Mouse (Mus musculus): ENCODE measurements around the gene Snrpd2. TPM values are rescaled to one million over a fixed set of nuclear protein-coding genes. Genes with fewer than 3 reads are reported as not detected.

Snrpd2 gene
- 10 to 100 TPM; 35.0 to 39.0 TPM for polyA plus RNA-seq (2017; shearing (Covaris generic))

GRCm38 (mm10) chr7:19149626-19150025, at the start of gene Snrpd2:
TSS of gene Snrpd2 (plus strand) at chr7:19149722.

DNA sequence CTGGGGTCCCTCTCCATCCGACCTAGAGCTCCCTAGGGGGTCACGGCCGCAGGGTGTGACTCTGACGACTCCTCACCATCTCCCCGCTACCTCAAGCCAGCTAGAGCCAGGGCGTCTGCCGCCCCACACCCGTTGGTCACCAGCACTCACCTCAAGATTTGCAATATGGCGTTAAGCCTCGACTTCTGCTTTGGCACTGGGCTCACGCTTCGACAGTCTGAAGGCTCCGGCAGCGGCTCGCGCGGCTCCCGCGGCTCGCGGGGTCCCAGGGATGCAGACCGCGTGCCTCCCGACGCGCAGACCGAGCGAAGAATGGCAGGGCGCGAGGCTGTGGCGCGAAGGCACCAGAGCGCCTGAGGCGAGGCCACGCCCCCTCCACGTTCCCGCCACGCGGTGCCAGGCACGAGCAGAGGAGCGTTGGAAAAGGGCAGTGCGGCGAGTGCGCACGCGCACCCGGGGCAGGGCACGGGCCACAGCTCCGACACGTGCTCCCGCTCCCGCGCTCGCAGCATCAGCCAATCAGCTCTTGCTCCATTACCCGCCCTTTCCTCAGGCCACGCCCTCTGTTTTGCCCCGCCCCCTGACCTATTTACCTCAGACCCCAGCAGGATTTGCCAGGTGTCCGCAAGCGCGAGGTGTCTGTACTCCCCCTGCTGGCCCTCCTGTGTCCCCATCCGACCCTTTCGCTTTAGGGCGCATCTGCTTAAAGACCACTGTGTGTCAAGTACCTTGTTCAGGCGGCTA, 31.3 kb upstream of the Snrpd2 start, which contains the start of gene Gm4969:
Gene Gm4969 (minus strand): TSS at position 341 of the 744 bp plus-strand sequence.

GRCm38 (mm10) chr7:19119631-19120429, 29.7 kb upstream of the Snrpd2 start, which contains the start of gene Fbxo46:
TSS of gene Fbxo46 (plus strand) at chr7:19119859.

DNA sequence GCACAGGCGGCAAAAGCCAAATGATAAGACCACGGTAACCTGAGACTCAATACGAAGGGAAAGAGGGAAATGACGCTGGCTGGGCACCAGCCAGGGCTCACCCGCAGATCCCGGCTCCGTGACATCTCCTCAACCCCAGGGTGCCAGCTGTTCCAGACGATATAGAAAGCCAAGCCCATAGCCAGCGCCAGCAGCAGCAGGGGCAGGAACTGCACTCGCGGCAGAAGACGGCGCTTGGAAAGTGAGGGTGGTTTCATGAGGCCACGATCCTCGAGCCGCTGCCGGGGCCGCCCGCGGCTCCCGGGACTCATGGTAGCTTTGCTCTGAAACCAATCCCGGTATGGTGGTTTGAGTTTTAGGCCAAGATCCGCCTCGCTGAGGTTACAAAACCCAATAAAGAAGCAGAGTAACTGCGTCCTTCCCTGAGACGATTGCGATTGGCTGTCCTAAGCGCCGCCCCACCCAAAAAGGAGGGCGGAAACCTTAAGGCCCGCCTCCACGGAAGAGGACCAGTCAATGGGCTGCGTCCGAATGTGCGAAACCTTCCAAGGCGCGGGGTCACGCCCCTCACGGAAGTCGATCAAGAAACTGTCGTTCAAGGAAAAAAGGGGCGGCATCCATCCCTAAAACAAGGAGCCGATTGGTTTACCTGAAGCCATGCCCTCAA, 514 bp upstream of the Snrpd2 start, which contains the start of gene Qpctl:
Gene Qpctl (minus strand): TSS at position 417 of the 667 bp plus-strand sequence.

DNA sequence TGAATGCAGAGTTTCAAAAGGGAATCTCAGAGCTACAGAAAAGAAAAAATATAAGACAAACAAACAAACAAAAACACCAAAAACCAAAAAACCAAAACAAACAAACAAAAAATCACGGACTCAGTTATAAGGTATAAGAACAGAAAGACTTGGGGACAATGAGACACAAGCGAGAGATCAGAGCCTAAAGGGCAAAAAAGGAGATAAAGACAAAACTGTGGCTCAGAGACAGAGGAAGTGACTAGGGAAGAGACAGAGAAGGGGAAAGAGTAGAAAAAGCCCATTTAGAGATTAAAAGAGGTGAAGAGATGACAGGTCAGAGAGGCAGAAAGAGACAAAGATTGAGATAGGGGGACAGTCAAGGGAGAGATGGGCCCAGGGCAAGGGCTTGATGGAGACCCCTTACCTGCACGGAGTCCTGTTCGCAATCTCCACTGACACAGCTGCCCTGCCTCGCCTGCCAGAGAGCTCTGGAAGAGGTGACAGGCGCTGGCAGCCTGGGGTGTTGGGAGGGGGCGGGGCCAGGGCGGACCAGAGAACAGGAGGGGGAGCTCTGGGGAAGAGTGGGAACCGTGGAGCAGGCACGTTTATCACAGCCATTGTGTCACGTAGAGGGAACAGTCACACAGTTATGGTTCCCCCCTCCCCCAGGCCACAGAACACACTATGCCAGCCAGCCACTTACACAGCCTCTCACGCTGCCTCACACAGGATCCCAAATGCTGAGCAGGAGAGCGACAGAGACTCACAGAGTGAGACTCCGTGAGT, 16.3 kb downstream of the Snrpd2 start, which contains the start of gene Gipr:
Gene Gipr (minus strand): TSS at position 472 of the 768 bp plus-strand sequence.

GRCm38 (mm10) chr7:19175708-19176515, 26.4 kb downstream of the Snrpd2 start, which contains the start of gene Eml2:
TSS of gene Eml2 (plus strand) at chr7:19176421.

Other genes with a start within 250 kb of the Snrpd2 start
- 10 to 100 TPM; 34.8 to 42.9 TPM for gene Ccdc61, start 239.3 kb upstream of the Snrpd2 start, polyA plus RNA-seq (2017; shearing (Covaris generic))
- under 1 TPM; 0.06 to 0.59 TPM for gene Nova2, start 223.8 kb upstream of the Snrpd2 start, polyA plus RNA-seq (2017; shearing (Covaris generic))
- gene Nanos2, start 162.3 kb upstream of the Snrpd2 start, polyA plus RNA-seq (2017; shearing (Covaris generic)), result under 1 TPM in 1 of 2 experiments, not detected in 1; 0.42 TPM
- 1 to 10 TPM; 7.5 to 8.4 TPM for gene Mypop, start 158.5 kb upstream of the Snrpd2 start, polyA plus RNA-seq (2017; shearing (Covaris generic))
- 10 to 100 TPM; 48.7 to 64.1 TPM for gene Irf2bp1, start 145.7 kb upstream of the Snrpd2 start, polyA plus RNA-seq (2017; shearing (Covaris generic))
- under 1 TPM; 0.07 to 0.64 TPM for gene Foxa3, start 126.2 kb upstream of the Snrpd2 start, polyA plus RNA-seq (2017; shearing (Covaris generic))
- gene Sympk, start 125.3 kb upstream of the Snrpd2 start, polyA plus RNA-seq (2017; shearing (Covaris generic)), result 10 to 100 TPM; 22.4 to 23.4 TPM
- gene Rsph6a, start 95.0 kb upstream of the Snrpd2 start, polyA plus RNA-seq (2017; shearing (Covaris generic)), result under 1 TPM in 1 of 2 experiments, not detected in 1; 0.16 TPM
- gene Dmwd, start 73.5 kb upstream of the Snrpd2 start, polyA plus RNA-seq (2017; shearing (Covaris generic)), result 1 to 10 TPM in 1 of 2 experiments, not detected in 1; 1.4 TPM
- under 1 TPM; 0.35 to 0.40 TPM for gene Dmpk, start 65.9 kb upstream of the Snrpd2 start, polyA plus RNA-seq (2017; shearing (Covaris generic))
- gene Six5, start 55.1 kb upstream of the Snrpd2 start, polyA plus RNA-seq (2017; shearing (Covaris generic)), result under 1 TPM; 0.15 to 0.88 TPM
- under 1 TPM in 1 of 2 experiments, not detected in 1; 0.11 TPM for gene Gm4969, start 31.4 kb upstream of the Snrpd2 start, polyA plus RNA-seq (2017; shearing (Covaris generic))
- 10 to 100 TPM; 18.1 to 22.6 TPM for gene Fbxo46, start 29.9 kb upstream of the Snrpd2 start, polyA plus RNA-seq (2017; shearing (Covaris generic))
- gene Qpctl, start 431 bp upstream of the Snrpd2 start, polyA plus RNA-seq (2017; shearing (Covaris generic)), result 10 to 100 TPM in 1 of 2 experiments, 1 to 10 TPM in 1; 9.6 to 11.2 TPM
- gene Gipr, start 16.4 kb downstream of the Snrpd2 start, polyA plus RNA-seq (2017; shearing (Covaris generic)), result under 1 TPM in 1 of 2 experiments, not detected in 1; 0.39 TPM
- gene Eml2, start 26.7 kb downstream of the Snrpd2 start, polyA plus RNA-seq (2017; shearing (Covaris generic)), result 10 to 100 TPM; 19.8 to 24.3 TPM
- under 1 TPM in 1 of 2 experiments, not detected in 1; 0.27 TPM for gene Gpr4, start 62.8 kb downstream of the Snrpd2 start, polyA plus RNA-seq (2017; shearing (Covaris generic))
- gene Opa3, start 78.6 kb downstream of the Snrpd2 start, polyA plus RNA-seq (2017; shearing (Covaris generic)), result 10 to 100 TPM; 21.1 to 31.1 TPM
- gene Vasp, start 122.1 kb downstream of the Snrpd2 start, polyA plus RNA-seq (2017; shearing (Covaris generic)), result 100 to 1,000 TPM; 264 to 271 TPM
- gene Ppm1n, start 130.3 kb downstream of the Snrpd2 start, polyA plus RNA-seq (2017; shearing (Covaris generic)), result 1 to 10 TPM; 3.8 to 5.0 TPM
- gene Rtn2, start 132.9 kb downstream of the Snrpd2 start, polyA plus RNA-seq (2017; shearing (Covaris generic)), result under 1 TPM; 0.49 to 0.80 TPM
- 1 to 10 TPM; 2.0 to 3.1 TPM for gene Fosb, start 160.3 kb downstream of the Snrpd2 start, polyA plus RNA-seq (2017; shearing (Covaris generic))
- gene Ercc1, start 195.1 kb downstream of the Snrpd2 start, polyA plus RNA-seq (2017; shearing (Covaris generic)), result 10 to 100 TPM; 75.1 to 88.2 TPM
- gene Cd3eap, start 209.8 kb downstream of the Snrpd2 start, polyA plus RNA-seq (2017; shearing (Covaris generic)), result 10 to 100 TPM in 1 of 2 experiments, 1 to 10 TPM in 1; 9.9 to 14.4 TPM
- 1 to 10 TPM in 1 of 2 experiments, under 1 TPM in 1; 0.48 to 1.3 TPM for gene Ppp1r13l, start 210.0 kb downstream of the Snrpd2 start, polyA plus RNA-seq (2017; shearing (Covaris generic))
- 10 to 100 TPM in 1 of 2 experiments, 1 to 10 TPM in 1; 9.8 to 12.6 TPM for gene Ercc2, start 232.3 kb downstream of the Snrpd2 start, polyA plus RNA-seq (2017; shearing (Covaris generic))

Data from inflammation-experienced regulatory T-cells (primary cell).